Mouse (Mus musculus) small intestine, adult 2 months (tissue): ENCODE measurements around the gene Ufc1. TPM values are rescaled to one million over a fixed set of nuclear protein-coding genes. Genes with fewer than 3 reads are reported as not detected.
"Not testable (repeated sequence)": the region's sequence is repeated elsewhere in the genome, so short reads cannot be mapped to it uniquely, and the experiment has no call there.

Source experiments
- H3K27ac ChIP-seq: fragments of 200-500 bp; 2 replicates; pipeline ENCODE4 v1.5.1; 2012; ENCODE audit warnings: low read depth, low read length, control low read depth, inconsistent platforms; ENCODE audit not compliant: insufficient read depth
- H3K27me3 ChIP-seq: fragments of 200-500 bp; 2 replicates; pipeline ENCODE4 v1.6.1; 2012; ENCODE audit warnings: mild to moderate bottlenecking, moderate library complexity, low read length, inconsistent platforms; ENCODE audit not compliant: control insufficient read depth, insufficient read depth
- H3K36me3 ChIP-seq: fragments of 200-500 bp; 2 replicates; pipeline ENCODE4 v1.6.1; 2012; ENCODE audit warnings: mild to moderate bottlenecking, low read length, control low read depth, inconsistent platforms; ENCODE audit not compliant: control insufficient read depth, insufficient read depth
- H3K4me1 ChIP-seq: fragments of 200-500 bp; 2 replicates; pipeline ENCODE4 v1.6.1; 2012; ENCODE audit warnings: low read length, inconsistent platforms, mixed read lengths; ENCODE audit not compliant: control insufficient read depth, insufficient read depth, insufficient read length
- H3K4me3 ChIP-seq: fragments of 200-500 bp; 2 replicates; pipeline ENCODE4 v1.5.1; 2012; ENCODE audit warnings: low read depth, mild to moderate bottlenecking, control low read depth, inconsistent platforms, low read length, moderate library complexity
- CTCF ChIP-seq: fragments of 200-500 bp; IDR thresholded peaks from 2 replicates; pipeline ENCODE4 v1.5.1; 2012; ENCODE audit warnings: low read depth, mild to moderate bottlenecking, control low read depth, inconsistent platforms, low read length, moderate library complexity, mixed read lengths; ENCODE audit not compliant: insufficient replicate concordance, insufficient read length; ENCODE audit errors: extremely low read depth
- POLR2A ChIP-seq: fragments of 200-500 bp; IDR thresholded peaks from 2 replicates; pipeline ENCODE4 v1.6.1; 2012; ENCODE audit warnings: low read depth, mild to moderate bottlenecking, control low read depth, inconsistent platforms, low read length, moderate library complexity
- WGBS: fragments of 180-500 bp; shearing (Covaris S2); methylation state at CpG from one replicate; pipeline ENCODE4 v1.1.7; 2018; 5-methylcytosine and 5-hydroxymethylcytosine counted together
- polyA plus RNA-seq: library from polyadenylated mRNA; depleted of rRNA; stranded (reverse); fragments of >200 nt; gene quantifications from 2 replicates; pipeline ENCODE4 v1.2.3, GENCODE M21; 2012; rRNA removed

The Ufc1 gene
- polyA plus RNA-seq, 1 experiment = 10.8 TPM

- no peak for TF ChIP-seq CTCF
- no peak for TF ChIP-seq POLR2A
- Histone ChIP-seq H3K4me3 (no peak overlapping the region), H3K27me3 (no peaks in the 10 kb centered on the region), H3K4me1 (peaks cover 17% of the 10 kb centered on the region), H3K27ac (no peak overlapping the region), H3K36me3 (peaks cover 31% of the 10 kb centered on the region)
- WGBS = 86% methylated on average over 8 of the region's 8 CpGs
Measured at GRCm38 (mm10) chr1:171245353-171245752, 49.5 kb downstream of the Ufc1 start.

GRCm38 (mm10) chr1:171241952-171242351 lies 52.9 kb downstream of the Ufc1 start:
- H3K27ac ChIP-seq = peak overlapping the region; percentile 7; the same call in 1 of the 2 replicates
- not testable (repeated sequence) for H3K4me1 ChIP-seq, H3K27me3 ChIP-seq, H3K4me3 ChIP-seq
- 21% methylated on average over 12 of the region's 12 CpGs for WGBS
- peaks cover 61% of the 10 kb centered on the region for H3K36me3 ChIP-seq

GRCm38 (mm10) chr1:171240911-171241310 lies 53.9 kb downstream of the Ufc1 start:
- 94% methylated on average over 10 of the region's 10 CpGs for WGBS
- peaks cover 69% of the 10 kb centered on the region for H3K36me3 ChIP-seq
- H3K27ac ChIP-seq = peak overlapping the region; percentile 35; the same call in 1 of the 2 replicates
- peaks cover under 1% of the 10 kb centered on the region; the same call in 1 of the 2 replicates for H3K4me1 ChIP-seq
- TF ChIP-seq CTCF = no peak
- no peak for TF ChIP-seq POLR2A
- no peak overlapping the region for H3K4me3 ChIP-seq
- no peaks in the 10 kb centered on the region for H3K27me3 ChIP-seq

- H3K4me1 ChIP-seq = no peaks in the 10 kb centered on the region; the same call in 1 of the 2 replicates
- peak overlapping the region; percentile 35; the same call in 1 of the 2 replicates for H3K27ac ChIP-seq
- no peak overlapping the region for H3K4me3 ChIP-seq
Measured at GRCm38 (mm10) chr1:171239992-171240744, 54.7 kb downstream of the Ufc1 start.

More at GRCm38 (mm10) chr1:171239992-171240744, 54.7 kb downstream of the Ufc1 start:
- peaks cover 75% of the 10 kb centered on the region for H3K36me3 ChIP-seq
- TF ChIP-seq CTCF = no peak
- no peak for TF ChIP-seq POLR2A
- 75% methylated on average over 15 of the region's 15 CpGs for WGBS
- no peaks in the 10 kb centered on the region for H3K27me3 ChIP-seq

Other genes starting within 250 kb of the Ufc1 start
- gene Fcgr3, start 230.1 kb downstream of the Ufc1 start, polyA plus RNA-seq = 4.9 and 6.7 TPM in 2 replicates
- 0.96 and 1.2 TPM in 2 replicates for gene Cfap126, start 181.1 kb downstream of the Ufc1 start, polyA plus RNA-seq
- 120 and 226 TPM in 2 replicates for gene Sdhc, start 144.4 kb downstream of the Ufc1 start, polyA plus RNA-seq
- 0.28 and 0.66 TPM in 2 replicates for gene Mpz, start 144.3 kb downstream of the Ufc1 start, polyA plus RNA-seq
- 10.9 and 13.9 TPM in 2 replicates for gene Pcp4l1, start 98.8 kb downstream of the Ufc1 start, polyA plus RNA-seq
- 18.5 and 28.9 TPM in 2 replicates for gene Nr1i3, start 81.1 kb downstream of the Ufc1 start, polyA plus RNA-seq
- 17.0 and 21.2 TPM in 2 replicates for gene Tomm40l, start 72.5 kb downstream of the Ufc1 start, polyA plus RNA-seq
- 0.94 TPM in 1 of 2 replicates, not detected in the other for gene Apoa2, start 70.0 kb downstream of the Ufc1 start, polyA plus RNA-seq
- gene Fcer1g, start 60.7 kb downstream of the Ufc1 start, polyA plus RNA-seq = 36.9 and 46.7 TPM in 2 replicates
- 1.5 and 2.6 TPM in 2 replicates for gene Adamts4, start 44.6 kb downstream of the Ufc1 start, polyA plus RNA-seq
- 79.8 and 116 TPM in 2 replicates for gene Ndufs2, start 43.6 kb downstream of the Ufc1 start, polyA plus RNA-seq
- 38.5 and 78.5 TPM in 2 replicates for gene B4galt3, start 24.7 kb downstream of the Ufc1 start, polyA plus RNA-seq
- gene Ppox, start 13.8 kb downstream of the Ufc1 start, polyA plus RNA-seq = 15.4 and 23.4 TPM in 2 replicates
- 18.3 and 30.2 TPM in 2 replicates for gene Usp21, start 7.0 kb downstream of the Ufc1 start, polyA plus RNA-seq
- gene Dedd, start 34.1 kb upstream of the Ufc1 start, polyA plus RNA-seq = 24.5 and 40.7 TPM in 2 replicates
- gene Nit1, start 50.6 kb upstream of the Ufc1 start, polyA plus RNA-seq = 36.8 and 50.7 TPM in 2 replicates
- 5.0 and 7.5 TPM in 2 replicates for gene Pfdn2, start 50.6 kb upstream of the Ufc1 start, polyA plus RNA-seq
- gene Klhdc9, start 65.8 kb upstream of the Ufc1 start, polyA plus RNA-seq = 0.13 and 0.16 TPM in 2 replicates
- gene Nectin4, start 75.1 kb upstream of the Ufc1 start, polyA plus RNA-seq = 0.33 and 1.1 TPM in 2 replicates
- 3.8 and 6.1 TPM in 2 replicates for gene Arhgap30, start 93.9 kb upstream of the Ufc1 start, polyA plus RNA-seq
- gene Usf1, start 116.3 kb upstream of the Ufc1 start, polyA plus RNA-seq = 55.0 and 87.8 TPM in 2 replicates
- 52.0 and 53.7 TPM in 2 replicates for gene Tstd1, start 123.8 kb upstream of the Ufc1 start, polyA plus RNA-seq
- 49.7 and 142 TPM in 2 replicates for gene F11r, start 142.5 kb upstream of the Ufc1 start, polyA plus RNA-seq
- gene Alyref2, start 208.5 kb upstream of the Ufc1 start, polyA plus RNA-seq = 3.6 and 5.0 TPM in 2 replicates
- 566 and 2,950 TPM in 2 replicates for gene Itln1, start 240.3 kb upstream of the Ufc1 start, polyA plus RNA-seq